Mouse (Mus musculus) thymus, adult 2 months (tissue): Measurements from ENCODE around the gene Gm39566.

Source experiments
- CTCF ChIP-seq: fragments of 200-500 bp; IDR thresholded peaks from 2 replicates; pipeline ENCODE4 v1.5.1; 2012; ENCODE audit warnings: mild to moderate bottlenecking, control low read depth, low read length, moderate library complexity, borderline replicate concordance; ENCODE audit not compliant: control insufficient read depth, poor library complexity, insufficient read depth; ENCODE audit errors: extremely low read depth
- POLR2A ChIP-seq: fragments of 200-500 bp; IDR thresholded peaks from 2 replicates; pipeline ENCODE4 v1.6.1; 2012; ENCODE audit warnings: mild to moderate bottlenecking, low read length, control low read depth, moderate library complexity; ENCODE audit not compliant: control insufficient read depth, poor library complexity, insufficient read depth; ENCODE audit errors: extremely low read depth

GRCm38 (mm10) chr11:69795168-69795982 is 19.7 kb downstream of the Gm39566 start, which contains the start of gene Chrnb1:
- TF ChIP-seq POLR2A (no peak), CTCF (no peak)
